Mouse (Mus musculus) embryo, embryonic 10.5 days (tissue): ENCODE data around the gene Cdc37.
"Not testable (repeated sequence)": the region's sequence is repeated elsewhere in the genome, so short reads cannot be mapped to it uniquely, and the experiment has no call there.

Experiments
- DNase-seq: peaks from one replicate; pipeline ENCODE4 v3.0.0-alpha.2; 2015; ENCODE audit warnings: low spot score

Gene Cdc37

GRCm38 (mm10) chr9:21149654-21150419 is at the start of gene Cdc37:
Gene Cdc37 (minus strand): TSS chr9:21149982.
- DNase-seq = peak; percentile 97

DNA sequence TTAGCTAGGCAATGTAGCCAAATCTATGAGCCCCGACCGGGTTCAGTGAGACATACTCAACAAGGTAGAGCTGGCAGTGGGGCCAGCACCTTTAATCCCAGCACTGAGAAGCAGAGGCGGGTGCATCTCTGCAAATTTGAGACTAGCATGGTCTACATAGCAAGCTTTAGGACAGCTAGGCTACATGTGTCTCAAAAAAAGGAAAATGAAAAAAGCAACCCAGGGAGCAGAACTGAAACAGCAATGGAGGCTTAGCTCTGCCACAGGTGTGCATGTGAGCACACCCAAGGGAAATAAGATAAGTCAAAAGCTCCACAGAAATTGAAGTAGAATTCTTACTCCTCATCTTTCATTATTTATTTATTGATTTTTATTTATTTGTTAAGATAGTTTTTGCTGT is 49.2 kb upstream of the Cdc37 start:
- DNase-seq = no peak

- peak; percentile 77 for DNase-seq
These were observed 48.2 kb upstream of the Cdc37 start for GRCm38 (mm10) chr9:21197981-21198380.

DNA sequence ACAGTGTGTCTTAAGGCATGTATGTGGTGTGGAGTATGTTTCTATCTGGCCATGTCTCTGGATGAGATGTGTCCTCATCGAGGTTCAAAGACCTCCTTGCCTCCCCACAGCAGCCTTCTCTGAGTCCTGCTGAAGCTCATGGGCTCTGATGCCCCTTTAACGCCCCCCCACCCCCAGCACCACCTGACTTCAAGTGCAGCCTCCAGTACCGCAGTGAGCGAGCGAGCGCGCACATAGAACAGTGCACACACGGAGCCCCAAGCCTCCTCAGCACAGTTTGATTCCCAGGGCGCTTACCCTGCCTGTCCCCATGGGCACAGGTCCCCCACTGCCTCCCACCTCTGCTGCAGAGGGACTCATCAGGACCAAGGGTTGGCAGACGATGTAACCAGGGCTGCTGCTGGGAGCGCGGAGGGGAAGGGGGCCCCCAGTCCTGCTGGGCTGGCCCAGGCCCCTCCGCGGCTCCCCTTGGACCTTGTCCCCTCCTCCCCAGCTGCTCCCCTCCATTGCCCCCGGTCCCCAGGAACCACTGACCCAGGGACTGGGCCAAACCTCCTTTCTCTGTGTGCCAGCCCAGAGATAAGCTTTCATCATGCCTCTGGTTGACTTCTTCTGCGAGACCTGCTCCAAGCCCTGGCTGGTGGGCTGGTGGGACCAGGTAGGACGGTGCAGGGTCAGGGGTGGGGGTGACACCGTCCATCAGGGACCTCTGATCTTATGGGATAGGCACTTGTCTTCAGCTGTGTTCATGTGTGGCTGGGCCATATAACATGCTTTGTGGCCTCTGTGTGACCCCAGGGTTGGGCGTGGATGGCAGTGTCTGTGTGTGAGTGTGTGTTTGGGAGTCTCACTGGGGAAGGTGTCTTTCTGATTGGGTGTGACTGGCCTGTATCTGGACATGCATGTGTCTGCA is 47.0 kb upstream of the Cdc37 start:
- no peak for DNase-seq

- DNase-seq = not testable (repeated sequence)
These were observed 46.1 kb upstream of the Cdc37 start for GRCm38 (mm10) chr9:21195736-21196505.

DNA sequence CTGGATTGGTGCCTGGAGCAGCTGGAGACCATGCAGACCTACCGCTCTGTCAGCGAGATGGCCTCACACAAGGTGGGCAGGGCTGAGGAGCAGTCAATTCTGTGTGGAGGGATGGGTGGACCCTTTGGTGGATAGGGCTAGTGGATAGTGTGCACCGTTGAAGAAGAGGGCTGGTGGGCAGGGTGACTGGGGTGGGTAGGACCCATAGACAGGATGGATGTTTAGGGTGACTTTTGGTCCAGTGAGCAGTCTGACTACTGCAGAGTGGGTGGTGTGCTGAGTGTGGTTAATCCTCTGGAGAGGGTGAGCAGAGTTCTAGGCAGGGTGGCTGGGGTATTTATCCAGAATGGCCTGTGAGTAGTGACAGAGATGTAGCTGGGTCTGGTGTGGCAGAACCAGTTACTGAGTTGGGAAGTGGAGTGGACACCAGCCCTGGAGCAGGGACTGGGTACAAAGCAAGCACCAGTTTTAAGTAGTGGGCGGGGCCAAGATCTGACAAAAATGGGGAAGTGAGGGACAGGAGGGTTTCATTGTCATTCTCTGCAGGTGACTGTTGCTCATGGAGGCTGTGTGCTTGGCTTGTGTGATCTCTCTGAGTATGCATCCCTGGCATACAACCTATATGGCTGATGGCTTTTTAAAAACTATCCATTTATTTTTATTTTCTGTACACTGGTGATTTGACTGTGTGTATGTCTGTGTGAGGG is 45.2 kb upstream of the Cdc37 start:
- no peak for DNase-seq

GRCm38 (mm10) chr9:21193786-21194185 is 44.0 kb upstream of the Cdc37 start:
- DNase-seq = no peak

GRCm38 (mm10) chr9:21190670-21191069 is 40.9 kb upstream of the Cdc37 start:
- DNase-seq = no peak

DNA sequence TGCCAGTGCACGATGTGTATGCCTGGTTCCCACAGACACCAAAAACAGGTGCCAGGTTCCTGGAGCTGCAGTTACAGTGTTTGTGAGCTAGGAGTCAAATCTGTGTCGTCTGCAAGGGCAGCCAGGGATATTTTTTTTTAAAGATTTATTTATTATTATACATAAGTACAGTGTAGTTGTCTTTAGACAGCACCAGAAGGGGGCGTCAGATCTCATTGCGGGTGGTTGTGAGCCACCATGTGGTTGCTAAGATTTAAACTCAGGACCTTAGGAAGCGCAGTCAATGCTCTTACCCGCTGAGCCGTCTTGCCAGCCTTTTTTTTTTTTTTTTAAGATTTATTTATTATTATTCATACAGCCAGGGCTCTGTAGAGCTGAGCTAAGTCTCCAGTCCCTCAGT is 40.1 kb upstream of the Cdc37 start:
- no peak for DNase-seq

DNA sequence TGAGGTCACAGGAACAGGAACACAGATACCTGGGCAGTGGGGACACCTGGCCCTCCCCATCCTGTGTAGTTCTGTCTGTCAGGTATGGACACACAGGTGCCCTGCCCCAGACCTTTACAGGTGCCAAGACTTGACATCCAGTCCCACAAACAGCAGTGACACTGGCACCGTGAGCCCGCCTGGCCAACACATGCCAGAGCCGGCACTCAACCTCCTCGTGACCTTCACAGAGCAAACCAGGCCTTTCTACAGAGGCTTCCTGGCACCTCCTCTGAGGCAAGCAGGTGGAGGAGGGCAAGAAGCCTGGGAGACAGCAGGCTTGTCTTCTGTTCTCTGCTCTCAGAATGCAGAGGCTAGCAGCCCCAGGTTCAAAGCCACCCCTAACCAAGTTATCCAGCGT is 35.7 kb upstream of the Cdc37 start:
- DNase-seq = no peak

GRCm38 (mm10) chr9:21184733-21185132 is 35.0 kb upstream of the Cdc37 start:
- no peak for DNase-seq

DNA sequence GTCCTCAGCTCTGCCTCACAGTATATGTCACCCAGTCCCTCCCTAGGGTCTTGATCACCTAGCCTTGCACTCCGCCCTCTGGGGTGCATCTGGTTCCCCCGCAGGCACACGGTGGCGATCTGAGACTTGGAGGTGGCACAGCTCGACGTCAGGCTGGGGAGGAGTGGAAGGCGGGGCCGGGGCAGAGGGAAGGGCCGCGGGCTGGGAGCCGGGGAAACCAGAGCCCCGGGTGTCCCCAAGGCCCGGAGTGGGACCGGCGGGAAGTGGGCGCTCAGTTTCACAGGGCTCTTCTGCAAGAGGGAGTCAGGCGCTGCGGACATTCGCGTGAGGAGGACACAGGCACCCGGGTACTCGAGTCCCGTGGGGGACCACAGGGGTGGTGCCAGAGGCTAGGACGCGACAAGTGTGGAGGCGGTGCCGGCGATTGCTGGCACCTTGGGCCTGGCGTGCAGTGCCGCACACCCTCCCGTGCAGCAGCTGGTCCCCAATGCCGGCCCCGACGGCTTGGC is 34.2 kb upstream of the Cdc37 start:
- no peak for DNase-seq

DNA sequence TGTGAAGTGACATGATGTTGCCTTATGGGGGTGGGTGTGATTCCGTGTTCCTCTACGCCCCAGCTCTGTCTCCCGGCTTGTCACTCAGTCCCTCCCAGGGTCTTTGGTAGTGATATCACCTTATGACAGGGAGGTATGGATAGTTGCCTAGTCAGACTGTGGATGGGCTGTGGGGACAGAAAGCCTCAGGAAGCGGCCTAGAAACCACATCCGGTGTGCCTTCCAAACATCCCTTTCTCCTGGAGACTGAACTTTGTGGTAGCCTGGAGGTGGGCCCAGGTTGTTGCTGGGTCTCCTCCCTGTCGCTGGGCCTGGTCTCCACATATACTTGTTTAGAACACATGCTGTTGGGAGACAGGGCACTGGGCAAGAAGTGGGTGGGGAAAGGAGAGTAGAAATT is 33.6 kb upstream of the Cdc37 start:
- DNase-seq = no peak

- DNase-seq = peak; percentile 60
These were observed 31.8 kb upstream of the Cdc37 start for GRCm38 (mm10) chr9:21181421-21182220.

DNA sequence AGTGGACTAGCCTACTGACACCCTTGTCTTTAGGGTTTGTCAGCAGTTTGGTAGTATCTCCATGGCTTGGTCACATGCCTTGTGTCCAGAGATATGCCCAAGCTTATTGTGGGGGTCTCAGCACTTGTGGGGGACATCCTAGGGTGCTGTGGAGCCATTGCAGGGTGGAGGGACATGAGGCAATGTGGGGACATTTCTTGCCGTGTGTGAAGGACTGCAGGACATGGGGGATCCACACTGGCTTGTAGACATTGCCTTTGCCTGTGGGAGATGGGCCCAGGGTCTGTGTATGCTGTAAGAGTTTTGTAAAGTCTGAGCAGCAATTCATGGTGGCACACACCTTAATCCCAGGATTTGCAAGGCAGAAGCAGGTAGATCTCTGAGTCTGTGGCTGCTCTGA is 31.1 kb upstream of the Cdc37 start:
- no peak for DNase-seq

- no peak for DNase-seq
These were observed 30.6 kb upstream of the Cdc37 start for GRCm38 (mm10) chr9:21180402-21180801.

DNA sequence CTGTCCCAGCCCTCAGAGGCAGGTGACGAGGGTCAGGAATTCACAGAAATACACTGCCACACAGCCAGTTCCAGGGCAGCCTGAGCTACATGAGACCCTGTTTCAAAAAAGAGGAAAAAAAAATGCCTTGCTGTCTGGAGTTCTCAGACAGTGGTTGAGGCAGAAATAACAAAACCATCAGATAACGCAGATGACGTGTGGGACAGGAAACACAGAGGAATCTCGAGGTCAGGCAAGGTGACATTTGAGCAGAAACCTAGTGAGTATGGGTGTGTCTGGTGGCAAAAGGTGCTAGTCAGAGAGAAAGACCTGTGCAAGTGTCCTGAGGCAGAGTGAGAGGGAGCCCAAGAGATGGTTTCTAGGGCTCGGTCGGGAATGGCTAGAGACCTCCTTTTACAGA is 22.6 kb upstream of the Cdc37 start:
- no peak for DNase-seq

DNA sequence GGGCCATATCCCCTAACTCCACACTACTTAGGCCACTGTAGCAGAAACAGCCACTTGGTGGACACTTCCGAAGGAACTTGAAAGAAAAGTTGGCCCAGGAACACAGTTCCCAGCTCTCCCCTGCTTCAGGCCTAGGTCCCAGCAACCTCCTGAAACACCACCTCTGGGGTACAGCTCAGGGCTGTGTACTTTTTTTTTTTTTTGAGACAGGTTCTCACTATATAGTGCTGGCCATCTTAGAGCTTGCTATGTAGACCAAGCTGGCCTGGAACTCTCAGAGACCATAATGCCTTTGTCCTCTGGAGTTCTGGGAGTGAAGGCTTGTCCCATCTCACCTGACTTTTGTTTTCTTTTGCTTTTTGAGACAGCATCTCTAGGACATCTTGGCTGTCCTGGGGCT is 19.4 kb upstream of the Cdc37 start:
- DNase-seq = no peak

DNA sequence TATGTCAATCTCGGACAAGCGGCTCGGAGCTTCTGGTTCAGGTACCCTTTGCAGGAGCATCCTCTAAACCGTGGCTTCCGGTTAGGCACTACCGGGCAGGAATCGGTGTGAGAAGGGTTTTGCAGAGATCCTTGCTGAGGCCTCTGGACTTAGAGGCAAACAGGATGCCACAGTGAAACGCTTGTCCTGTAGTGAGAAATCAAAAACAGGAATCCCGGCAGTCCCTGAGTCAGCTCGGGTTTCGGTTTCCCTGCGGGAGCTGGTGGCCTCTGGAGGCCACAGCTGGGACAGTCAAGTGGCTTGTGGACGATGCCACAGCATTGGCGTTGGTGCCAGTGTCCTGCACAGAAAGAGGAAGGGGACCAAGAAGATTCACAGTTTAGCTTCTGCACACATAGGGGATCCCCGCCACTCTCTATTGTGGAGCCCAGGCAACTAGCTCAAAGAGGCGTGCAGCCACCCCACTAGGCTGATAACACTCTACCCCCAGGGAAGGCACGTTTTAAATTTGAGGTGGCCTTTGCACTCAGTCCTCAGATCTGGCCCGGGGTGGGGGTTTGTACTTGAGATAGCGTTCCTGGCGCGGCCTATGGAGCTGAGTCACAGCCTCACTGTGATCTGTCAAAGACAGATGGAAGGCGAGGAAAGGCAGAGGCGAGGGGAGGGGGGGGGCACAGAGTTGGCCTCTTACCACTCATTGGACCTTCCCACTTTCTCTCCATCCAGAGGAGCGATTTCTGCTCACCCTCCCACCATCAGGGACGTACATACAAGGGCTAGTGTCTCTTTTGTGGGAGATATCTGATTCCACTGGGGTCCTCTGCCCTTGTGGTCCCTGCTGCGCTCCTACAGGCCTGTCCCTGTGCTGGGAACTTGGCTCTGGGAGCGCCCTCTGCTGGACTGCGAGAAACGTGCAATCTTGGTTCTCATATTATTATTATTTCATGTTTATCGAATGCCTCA is 18.7 kb upstream of the Cdc37 start:
- DNase-seq = peak; percentile 88
